Mouse (Mus musculus): ENCODE data around the gene Smim24.

Gene Smim24

DNA sequence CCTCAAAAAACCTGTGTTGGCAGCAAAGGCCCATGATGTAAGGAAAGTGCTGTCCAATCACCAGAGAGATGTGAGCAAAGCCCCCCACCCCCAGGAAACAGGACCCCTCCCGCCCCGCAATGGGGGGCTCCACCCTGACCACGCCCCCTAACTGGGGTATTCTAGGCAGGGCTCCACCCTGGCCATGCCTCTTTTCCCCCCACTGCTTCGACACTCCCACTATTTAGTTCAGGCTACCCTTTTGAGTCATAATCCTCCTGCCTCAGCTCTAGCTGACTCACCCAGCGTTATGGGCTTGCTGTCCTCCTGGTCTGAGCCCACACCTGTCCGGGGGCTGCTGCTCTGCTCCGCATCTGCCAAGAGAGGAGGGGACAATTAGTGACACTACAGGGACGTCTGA is 16.5 kb downstream of the Smim24 start:
- DNase-seq (ENCODE audit: low spot score in 2 of 2), result no peak

DNA sequence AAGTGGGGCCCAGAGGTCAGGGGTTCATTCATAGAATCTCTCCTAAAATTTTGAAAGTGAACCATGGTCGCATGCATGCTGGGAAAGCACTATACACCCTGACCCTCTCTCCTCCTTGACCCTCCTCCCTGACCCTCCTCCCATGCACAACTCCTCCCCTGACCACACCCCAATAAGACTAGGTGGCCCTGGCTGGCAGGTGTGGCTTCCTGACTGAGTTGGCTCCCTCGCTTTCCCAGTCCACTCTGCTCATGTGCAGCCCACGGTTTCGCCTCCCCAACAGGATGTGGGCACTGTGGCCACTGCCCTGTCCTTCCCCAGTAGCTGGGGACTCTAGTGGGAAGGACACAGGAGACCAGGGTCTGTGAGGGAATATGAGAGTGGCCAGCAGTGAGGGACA is 17.5 kb downstream of the Smim24 start:
- no peak for DNase-seq (ENCODE audit: low spot score in 2 of 2)

DNA sequence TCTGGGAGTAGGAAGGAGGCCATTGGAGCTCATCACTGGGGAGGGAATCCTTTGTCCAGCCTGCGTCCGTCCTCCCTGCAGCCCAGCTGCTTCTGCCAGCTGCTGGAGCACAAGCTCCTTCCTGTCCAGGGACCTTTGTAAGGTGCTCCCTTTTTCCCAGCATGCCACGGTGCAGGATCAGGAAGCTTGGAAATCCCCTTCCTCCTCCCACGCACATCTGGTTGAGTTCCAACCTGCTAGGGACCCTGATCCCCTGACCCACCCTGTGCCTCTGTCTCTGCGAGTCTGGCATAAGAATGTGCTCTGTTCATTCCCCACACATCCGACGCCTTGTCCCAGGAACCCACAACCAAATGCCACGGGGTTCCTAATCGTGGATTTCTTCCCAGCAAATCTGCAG is 18.1 kb downstream of the Smim24 start:
- no peak for DNase-seq (ENCODE audit: low spot score in 2 of 2)

DNA sequence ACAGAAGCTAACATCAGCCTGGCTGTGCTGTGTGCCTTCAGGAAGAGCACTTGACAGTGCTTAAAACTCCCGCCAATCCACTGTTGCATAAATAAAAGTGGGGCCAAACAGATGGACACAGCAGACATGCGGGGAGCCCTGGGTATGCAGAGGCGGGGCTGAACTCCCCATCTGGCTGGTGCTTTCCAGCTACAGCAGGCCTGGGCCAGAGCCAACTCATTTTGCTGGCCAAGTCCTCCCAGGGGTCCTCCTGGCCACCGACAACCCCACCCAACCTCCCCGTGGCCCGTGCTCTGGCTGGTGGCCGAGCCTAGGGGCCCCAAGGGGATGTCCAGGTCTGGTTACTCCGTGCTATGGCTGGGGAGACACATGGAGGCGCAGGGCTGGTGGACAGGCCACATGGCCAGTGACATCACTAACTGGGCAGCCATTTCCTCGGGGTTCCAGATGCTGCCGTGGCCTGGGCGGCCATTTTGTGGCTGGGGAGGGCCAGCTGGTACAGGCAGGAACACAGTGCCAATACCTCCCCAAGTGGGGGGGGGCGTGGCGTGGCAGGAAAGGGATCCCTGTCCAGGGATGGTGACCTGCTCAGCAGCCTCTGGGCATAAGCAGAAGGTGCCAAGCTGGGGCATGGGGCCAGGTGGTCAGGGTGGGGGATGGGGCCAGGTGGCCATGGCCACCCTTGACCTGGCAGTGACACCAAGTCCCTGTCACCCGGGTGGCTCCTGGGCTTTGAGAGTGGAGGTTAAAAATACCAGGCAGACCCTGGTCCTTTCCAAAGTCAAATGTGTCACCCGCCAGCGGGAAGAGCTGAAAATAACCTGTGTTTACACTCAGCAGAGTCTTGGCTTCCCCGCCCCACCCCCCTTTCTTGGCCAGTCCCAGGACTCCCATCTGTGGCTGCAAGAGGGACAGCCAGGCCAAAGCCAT is 18.9 kb downstream of the Smim24 start:
- no peak for DNase-seq (ENCODE audit: low spot score in 2 of 2)

DNA sequence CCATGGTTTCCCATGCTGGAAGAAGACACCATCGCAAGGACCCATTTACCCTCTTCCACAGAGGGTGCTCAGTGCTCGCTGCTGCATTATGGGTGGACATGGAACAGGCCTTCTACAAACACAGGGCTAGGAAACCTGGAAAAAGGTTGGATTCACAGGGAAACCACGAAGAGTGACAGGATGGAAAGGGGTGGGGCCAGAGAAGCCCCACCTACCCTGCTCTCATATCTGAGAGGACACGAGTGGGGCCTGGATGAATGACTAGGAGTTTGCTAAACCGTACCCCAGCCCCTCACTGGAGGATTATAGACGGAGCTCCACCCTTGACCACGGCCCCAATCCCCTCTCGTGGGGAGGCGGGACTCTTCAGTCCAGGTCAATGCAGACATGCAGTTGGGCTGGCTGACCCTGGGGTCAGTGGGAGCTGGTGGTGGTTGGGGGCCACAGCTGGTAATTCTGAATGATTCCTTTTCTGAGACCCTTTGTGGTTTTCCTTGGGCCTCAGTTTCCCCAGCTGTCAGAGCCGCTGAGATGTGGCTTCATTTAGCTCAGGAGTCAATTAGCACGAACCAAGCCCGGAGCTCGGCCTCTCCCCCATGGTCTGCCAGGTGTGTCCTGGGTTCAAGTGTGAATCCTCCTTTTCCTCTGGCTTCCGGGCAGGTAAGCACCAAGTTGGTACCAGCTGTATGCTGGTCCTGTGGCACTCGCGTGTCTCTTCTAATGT is 19.9 kb downstream of the Smim24 start:
- no peak for DNase-seq (ENCODE audit: low spot score in 2 of 2)

DNA sequence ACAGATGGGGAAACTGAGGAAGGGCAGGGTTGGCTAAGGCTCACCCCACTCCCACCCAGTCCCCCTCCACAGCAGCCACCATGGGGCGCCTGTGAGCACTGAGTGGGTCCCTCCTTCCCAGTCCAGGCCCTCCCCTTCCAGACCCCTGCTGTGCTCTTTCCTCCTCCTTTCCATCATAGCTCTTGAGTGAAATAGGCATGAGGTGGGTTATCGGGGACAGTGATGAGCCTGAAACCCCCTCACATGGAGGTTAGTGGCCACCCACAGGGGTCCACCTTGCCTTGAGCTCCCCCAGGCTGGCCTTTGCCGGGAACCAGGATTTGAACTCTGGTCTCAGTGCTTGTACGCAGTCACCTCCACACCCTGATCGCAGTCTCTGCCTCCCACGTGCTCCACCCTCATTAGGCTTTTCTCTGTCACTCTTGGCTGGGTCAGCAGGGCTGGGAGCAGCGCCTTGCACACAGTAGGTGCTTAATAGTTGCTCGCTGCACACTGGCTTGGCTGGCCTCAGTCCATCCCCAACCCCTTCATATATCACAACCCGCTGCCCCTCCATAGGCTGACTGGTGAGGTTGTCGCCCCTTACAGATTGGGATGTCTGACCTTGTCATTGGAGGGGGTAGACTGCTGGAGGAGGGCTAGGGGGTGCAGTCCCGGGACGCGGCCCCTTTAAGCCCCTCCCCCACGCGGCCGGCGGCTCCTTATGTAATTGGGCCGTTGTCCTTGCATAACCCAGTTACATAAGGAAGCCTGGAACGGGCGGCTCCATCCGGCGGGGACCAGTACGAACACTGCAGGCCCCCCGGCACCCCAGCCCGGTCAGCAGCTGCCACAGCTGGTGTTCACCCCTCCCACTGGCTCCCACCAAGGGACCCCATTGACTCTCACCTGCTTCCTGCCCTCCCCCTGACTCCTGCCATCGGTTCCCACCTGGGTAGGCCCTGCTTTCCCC is 20.7 kb downstream of the Smim24 start:
- no peak for DNase-seq (ENCODE audit: low spot score in 2 of 2)

DNA sequence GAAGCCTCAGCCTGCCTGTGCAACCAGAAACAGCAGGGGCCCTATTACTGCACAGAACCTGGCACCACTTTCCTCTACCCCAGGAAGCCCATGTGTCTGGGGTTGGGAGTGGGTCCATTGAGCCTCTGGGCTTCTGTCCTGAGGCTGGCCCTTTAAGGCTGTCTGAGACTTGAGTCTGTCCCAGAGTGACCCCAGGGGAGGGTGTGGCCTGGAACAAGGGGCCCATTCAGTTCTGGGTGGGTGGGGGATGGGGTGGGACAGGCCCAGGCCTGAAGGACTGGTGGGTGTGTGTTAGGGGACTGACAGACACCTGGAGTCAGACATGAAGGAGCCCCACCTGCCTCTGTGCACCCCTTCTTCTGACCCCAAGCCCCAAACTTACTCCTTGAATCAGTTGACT is 21.8 kb downstream of the Smim24 start:
- DNase-seq (ENCODE audit: low spot score in 2 of 2), result no peak

DNA sequence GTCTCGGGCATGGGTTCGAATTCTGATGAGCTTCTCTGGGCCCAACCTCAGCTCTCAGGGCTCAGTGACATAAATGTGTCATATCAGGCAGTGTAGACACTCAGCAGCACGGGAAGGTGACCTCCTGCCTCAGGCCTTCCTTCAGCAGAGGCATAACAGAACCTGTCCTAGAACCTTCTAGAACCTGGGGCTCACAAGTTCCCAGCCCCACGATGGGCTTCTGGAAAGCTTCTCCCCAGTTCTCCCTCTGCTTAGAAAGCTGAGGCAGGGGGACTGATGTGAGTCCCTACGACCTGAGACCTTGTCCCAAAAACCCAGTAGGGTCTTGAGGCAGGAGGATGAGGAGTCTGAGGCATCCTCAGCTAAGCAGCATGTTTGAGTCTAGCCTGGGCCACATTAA is 22.3 kb downstream of the Smim24 start:
- no peak for DNase-seq (ENCODE audit: low spot score in 2 of 2)

DNA sequence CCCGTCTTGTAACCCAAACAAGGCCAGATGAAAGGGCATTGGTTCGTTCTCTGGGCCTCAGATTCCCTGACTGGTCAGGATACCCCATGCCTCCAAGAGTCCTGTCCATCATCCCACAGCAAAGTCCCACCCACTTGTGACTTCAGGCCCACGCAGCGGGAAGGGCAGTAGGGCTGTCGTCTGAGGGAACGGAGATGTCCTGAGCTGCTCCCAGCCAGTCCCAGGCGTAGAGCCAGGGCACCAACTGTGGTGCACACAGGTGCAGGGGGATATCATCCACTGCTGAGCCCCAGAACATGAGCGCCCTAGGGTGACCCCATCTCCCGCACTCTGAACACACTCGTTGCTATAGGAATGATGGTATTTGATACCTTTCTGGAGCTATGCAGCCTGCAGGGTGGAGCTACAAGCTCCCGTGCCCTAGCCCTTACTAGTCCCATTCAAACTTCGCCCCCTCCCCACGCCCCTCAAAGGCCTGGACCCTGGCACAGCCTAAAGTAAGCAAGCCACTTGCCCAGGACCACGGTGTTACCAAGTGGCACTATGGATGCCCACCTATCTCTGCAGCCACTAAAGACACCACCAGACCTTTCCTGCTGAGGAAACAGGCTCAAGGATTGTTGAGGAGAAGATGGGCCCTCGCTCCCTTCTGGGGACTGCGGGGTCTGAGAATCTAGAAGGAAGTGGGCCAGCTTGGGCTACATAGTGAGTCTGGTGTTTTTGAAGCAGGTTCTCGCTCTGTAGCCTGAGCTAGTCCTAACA is 22.9 kb downstream of the Smim24 start:
- DNase-seq (ENCODE audit: low spot score in 2 of 2), result no peak

DNA sequence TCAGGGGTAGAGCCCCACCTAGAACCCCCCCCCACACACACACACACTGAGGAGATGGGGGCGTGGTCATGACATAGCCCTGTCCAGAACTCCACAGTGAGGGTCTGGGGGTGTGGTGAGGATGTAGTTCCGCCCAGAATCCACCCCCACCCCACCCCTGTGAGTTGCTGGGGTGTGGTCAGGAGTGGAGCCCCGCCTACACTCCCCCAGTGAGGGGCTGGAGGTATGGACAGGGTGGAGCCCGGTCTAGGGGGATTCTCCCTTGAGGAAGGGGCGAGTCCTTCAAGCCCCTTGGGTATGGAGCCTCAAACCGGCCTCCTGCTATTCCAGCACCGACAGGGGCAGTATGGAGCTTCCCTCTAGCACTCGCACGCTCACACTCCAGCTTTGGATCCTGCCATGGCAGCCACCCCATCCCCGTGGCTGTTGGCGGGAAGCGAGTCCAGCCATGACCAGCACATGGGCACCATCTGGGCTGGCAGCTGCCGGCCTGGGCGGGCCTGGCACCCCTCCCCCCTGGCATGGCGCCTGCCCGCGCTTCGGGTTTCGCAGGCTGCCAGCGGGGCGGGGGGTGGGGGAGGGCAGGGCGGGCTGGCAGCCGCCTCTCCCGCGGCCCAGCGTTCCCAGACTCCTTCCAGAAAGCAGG is 23.9 kb downstream of the Smim24 start:
- no peak for DNase-seq (ENCODE audit: low spot score in 2 of 2)

DNA sequence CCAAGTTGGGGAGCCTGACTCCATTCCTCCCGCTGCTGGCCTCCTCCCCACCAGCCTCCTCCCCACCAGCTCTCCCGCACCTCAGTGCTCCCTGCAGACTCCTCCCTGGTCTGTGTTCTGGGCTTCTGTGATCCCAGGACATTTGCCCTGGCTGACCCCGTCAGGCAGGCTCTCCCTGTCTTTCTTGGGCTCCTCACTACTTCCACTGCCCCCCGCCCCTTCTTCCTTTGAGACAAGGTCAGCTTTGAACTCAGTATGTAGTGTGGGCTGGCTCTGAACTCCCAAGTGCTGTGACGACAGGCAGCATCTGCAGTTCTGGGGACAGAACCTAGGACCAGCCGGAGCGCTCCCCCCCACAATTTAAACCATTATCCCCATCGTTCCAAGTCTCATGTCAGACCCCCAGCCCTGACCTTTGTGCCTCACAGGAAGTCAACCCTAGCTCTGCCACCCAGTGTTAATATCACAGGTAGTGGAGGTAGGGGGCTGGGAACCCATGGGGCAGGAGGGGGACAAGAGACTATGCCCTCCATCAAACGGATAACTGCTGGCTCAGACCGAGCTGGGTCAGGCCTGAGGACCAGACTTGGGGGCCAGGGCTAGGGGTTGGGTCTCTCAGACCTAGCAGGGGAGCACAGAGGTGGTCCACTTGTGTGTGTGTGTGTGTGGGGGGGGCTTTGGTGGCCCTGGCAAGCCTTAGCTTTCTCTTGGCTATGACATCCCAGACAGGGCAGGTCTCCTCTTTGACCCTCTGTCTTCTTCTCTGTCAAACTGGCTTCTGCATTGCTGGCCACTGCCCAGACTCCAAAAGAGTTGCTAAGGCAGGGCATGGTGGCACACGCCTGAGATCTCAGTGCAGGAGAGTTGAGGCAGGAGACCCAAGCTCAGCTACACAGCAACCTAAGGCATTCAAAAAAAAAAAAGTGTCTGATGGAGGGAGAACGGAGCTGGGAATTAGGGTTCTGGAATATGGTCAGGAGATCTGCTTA is 24.7 kb downstream of the Smim24 start:
- DNase-seq (ENCODE audit: low spot score in 2 of 2), result no peak

DNA sequence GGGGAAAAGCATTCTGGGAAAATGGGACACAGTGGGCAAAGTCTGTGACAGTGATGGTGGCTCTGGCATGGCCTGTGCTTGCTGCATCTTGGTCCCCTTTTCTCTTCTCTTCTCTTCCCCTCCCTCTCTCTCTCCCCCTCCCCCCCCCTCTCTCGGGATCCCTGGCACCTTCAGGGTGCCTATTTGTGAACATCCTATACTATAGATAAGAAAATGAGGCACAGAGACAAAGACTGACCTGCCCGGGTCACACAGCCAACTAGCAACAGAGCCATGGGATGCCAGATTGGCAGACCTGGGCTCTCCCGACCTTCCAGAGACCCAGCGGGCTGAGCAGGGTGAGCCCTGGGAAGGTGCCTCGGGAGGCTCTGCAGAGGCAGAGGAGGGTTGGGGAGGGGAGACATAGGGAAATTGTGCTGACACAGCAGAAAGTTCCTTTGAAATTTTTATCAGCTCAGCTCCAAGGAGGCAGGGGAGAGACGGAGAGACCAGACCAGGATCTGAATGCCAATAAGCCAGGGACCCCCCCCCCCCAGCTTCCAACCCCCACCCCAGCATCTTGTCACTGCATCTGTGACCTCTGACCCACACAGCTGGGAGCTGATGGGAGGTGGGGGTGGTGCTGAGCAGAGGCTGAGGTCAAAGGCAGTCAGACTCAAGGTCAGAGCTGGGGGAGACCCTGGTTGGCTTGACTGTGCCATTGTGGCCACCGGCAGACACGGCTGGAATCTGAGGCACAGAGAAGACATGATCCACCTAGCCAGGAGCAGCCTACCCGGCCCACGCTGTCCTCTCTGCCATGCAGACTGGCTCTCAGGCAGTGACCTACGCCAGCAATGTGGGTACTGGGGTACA is 25.6 kb downstream of the Smim24 start:
- no peak for DNase-seq (ENCODE audit: low spot score in 2 of 2)

DNA sequence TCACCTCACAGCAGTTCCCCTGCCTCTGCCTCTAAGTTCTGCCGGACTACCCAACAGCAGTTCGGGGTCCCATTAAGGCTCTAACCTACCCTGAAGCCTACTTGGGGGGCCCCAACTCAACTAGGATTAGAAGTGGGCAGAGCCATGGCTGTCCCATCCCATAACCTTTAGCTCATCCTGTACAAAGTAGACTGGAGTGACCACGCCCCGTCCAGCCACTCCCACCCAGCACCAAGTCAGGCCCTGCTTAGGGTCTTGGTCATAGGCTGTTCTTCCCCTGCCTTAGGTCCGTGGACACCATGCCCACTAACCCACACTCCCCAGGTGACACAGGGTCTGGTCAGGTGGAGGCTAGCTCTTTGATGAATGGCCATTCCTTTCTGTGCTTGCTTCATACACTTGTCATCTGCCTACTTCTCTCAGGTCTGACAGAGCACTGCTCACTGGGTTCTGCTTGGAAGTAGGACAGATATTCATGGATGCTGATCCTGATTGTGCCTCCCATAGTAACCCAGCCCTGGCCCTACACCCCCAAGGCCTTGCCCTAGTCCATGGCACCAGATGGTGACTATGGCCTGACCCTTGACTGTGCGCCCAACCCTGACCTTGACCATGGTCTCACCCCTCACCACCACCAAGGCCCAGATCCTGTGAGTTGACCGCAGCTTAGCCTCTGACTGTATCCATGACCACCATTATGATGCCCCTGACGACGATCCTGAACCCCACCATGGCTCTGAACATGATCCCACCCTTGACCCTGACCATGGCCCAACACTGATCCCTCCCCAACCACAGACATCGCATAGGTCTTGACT is 26.5 kb downstream of the Smim24 start:
- DNase-seq (ENCODE audit: low spot score in 2 of 2), result no peak

DNA sequence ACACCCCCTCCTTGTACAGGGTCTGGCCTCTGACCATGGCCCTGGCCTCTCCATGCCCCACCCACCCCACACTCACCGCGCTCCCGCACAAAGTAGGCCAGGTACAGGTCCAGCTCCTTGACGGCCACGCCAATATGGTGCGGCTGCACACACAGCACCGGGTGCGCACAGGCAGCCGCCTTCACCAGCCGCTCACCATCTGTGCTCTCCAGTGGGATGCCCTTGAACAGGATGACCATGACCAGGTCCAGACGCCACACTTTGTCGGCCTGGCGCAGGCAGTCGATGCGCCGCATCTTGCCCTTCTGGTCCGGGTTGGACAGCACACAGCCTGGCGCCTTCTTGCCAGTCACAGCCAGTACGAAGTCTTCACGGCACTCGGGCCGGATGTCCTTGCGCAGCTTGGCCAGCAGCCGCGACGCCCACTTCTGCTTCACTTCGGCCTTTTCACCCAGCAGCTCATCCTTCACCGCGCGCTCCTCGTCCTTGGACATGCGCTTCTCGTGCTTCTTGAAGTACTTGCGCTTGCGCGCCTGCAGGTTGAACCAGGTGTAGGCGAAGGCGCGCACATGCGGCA is 27.4 kb downstream of the Smim24 start:
- no peak for DNase-seq (ENCODE audit: low spot score in 2 of 2)

DNA sequence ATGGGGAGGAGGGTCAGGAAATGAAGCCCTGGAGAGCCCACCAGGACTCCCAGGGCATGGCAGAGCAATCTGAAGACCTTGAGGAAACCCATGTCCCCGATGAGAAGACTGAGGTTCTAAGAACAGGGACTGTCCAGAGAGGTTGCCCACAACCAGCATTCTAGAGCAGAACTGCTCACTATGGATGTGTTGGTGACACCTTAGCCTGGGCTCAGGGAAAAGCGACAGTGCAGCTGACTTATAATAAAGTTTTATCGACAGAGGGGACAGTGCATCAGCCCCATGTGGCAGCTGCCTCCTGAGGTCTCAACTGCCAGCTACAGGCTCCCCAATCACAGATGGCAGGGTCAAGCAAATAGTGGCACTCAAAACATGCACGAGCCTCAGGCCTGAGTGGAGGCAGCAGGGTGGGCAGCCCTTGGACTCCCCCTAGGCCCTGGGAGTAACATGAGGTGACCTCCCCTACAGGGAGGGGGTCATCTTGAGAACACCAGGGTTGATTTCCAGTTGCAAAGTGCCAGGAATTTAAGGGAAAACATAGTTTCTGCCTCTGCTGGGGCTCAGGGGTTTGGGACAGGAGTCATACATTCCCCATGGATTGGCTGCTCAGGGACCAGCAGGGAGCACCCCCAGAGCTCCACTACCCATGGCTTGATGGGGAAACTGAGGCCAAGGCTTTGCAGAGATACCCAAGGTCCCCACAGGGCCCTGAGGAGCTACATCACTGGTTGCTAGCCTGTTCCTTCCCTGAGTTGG is 28.4 kb downstream of the Smim24 start:
- DNase-seq (ENCODE audit: low spot score in 2 of 2), result no peak

DNA sequence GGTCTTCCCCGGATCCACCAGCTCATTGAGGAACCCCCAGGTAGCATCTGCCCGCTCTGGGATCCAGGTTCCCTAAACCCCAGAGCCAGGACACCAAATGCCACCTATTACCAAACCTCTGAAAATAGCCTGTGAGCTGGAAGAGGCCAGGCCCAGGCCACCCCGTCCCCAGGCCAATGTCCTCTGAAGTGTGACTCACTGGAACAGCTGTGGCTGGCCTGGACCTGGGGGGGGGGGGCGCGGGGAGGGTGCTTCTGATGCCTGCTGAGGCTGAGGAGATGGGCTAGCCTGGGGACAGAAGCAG is 28.9 kb downstream of the Smim24 start:
- DNase-seq (ENCODE audit: low spot score in 2 of 2), result no peak

DNA sequence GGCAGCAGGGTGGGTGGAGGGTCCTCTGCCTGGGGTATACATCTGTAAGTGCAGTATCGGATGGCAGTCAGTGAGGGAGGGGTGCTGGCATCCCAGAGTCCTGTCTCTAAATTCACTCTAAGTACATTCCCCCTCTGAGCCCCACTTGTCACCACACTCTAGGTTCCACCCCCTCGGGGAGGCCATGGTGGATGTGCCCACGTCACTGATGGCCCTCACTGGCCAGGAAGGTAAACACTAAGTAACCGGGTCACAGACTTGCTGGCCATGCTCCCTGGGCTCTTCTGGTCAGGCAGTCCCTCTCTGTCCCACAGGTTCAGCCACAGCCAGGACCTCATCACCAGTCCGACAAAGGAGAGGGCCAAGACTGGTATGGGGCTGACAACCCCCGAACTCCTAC is 29.3 kb downstream of the Smim24 start:
- DNase-seq (ENCODE audit: low spot score in 2 of 2), result no peak
